Mouse (Mus musculus) fat pad, adult 2 months (tissue): ENCODE results near the gene Il31.
"Not testable (repeated sequence)": the region's sequence is repeated elsewhere in the genome, so short reads cannot be mapped to it uniquely, and the experiment has no call there.

Experiments
- DNase-seq: peaks from one replicate; pipeline ENCODE4 v3.0.0-alpha.2; 2011; ENCODE audit warnings: low read depth, low spot score; ENCODE audit errors: extremely low read depth

The Il31 gene

GRCm38 (mm10) chr5:123489112-123489785 lies at the start of gene Il31, which contains the start of gene Lrrc43:
TSS of gene Il31 (minus strand) at chr5:123489489.
TSS of gene Lrrc43 (plus strand) at chr5:123489305.
- no peak for DNase-seq

GRCm38 (mm10) chr5:123533801-123534200 lies 44.5 kb upstream of the Il31 start:
- no peak for DNase-seq

- DNase-seq: no peak
These were observed 40.8 kb upstream of the Il31 start for GRCm38 (mm10) chr5:123530056-123530455.

DNA sequence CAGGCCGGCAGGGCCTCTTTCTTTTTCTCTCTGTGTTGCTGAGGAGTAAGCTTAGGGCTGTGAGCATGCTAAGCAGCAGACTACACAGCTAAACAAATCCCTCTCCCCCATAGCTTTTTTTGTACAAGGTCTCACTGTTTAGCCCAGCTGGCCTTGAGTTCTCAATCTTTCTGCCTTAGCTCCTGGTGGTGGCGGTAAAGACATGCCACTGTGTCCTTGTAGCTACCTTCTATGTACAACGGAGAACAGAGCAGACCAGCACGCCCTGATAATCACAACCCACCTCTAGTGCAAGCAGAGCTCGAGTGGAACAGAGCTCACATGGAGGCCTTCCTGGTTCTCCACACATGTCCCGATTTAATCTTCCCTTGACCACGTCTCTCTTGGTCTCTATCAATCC lies 39.4 kb upstream of the Il31 start:
- no peak for DNase-seq

- no peak for DNase-seq
These were observed 36.7 kb upstream of the Il31 start for GRCm38 (mm10) chr5:123525916-123526495.

GRCm38 (mm10) chr5:123525281-123525680 lies 36.0 kb upstream of the Il31 start, which contains the start of gene Gm49027:
TSS of gene Gm49027 (minus strand) at chr5:123525488.
- no peak for DNase-seq

DNA sequence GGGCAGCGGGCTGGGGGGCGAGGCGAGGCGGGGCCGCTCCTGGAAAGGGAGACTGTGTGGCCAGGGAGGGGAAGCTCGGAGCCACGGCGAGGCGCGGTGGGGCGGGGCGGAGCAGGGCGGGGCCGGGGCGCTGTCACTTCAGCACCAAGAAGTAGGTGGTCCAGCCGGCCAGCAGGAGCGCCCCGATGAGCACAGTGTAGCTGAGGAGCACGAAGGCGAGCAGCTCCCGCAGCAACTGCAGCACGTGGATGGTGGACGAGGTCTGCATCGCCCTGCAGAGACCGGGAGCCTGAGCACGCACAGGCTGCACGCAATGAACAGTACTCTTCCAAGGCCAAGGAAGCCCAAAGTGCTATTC lies 35.1 kb upstream of the Il31 start:
- DNase-seq: no peak

DNA sequence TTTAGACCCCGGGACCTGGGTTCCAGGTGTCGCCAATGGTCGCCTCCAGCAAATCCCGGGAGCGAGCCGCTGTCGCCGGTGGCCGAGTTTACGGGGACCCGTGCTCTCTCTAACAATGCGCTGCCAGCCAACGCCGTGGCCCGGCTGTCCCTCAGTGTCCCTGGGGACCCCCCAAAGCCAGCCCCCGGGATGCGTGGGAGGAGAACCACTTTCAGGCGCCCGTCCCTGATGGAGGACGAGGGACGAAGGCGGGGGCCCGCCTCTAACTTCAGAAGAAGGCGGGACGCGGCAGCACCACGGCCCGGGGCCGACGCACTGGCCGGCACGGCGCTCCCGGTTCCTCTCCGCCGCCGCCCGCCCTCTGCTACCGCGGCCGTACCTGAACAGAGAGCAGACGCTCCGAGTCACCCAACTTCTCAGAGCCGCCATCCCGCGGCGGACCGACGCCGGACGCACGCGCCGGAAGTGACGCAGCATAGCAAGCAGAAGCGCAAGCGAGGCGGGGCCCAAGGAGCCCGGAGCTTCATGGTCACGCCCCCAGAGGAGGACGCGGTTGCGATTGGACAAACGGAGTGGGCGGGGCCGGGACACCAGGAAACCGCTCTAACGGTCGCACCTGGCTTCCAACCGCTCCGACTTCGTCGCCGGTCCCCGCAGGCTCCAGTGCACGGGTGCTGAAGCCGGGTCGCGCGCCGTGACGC lies 34.6 kb upstream of the Il31 start, which contains the start of gene Diablo:
TSS of gene Diablo (minus strand) at position 485 of the 701 bp plus-strand sequence.
- DNase-seq: peak; percentile 46

DNA sequence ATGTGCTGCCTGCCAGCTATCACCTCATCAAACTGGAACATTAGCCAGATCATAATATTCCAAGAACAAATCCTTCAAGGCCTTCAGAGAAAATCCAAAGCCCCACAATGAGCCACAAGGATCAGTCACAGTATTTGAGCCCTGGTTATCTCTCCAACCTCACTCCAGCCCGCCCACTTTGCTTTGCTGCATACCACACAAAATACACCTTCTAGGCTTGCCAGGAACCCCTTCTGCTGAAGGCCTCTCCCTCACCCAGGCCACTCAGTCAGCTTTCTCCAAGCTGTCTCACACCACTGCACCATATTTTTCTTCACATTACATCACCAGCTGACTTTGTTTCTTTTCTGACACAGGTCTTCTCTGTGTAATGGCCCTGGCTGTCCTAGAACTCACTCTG lies 32.9 kb upstream of the Il31 start:
- no peak for DNase-seq

- DNase-seq: no peak
These were observed 32.3 kb upstream of the Il31 start for GRCm38 (mm10) chr5:123521621-123522020.

DNA sequence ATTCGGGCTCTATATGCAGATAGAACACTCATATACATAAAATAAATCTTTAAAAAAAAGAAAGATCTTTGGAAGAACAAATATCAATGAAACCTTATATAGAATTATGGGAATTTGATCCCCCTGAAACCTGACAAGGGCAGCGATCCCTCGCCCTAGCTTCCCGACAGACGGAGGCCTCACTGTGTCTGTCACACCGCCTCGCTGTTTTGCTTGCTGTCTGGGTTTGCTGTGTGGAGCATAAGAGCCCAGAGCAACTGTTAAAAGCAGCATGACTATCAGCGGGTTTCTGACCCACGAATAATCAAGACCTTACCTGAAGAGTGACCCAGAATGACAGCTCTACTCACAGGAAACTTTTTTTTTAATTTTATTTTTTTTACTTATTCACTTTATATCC lies 31.4 kb upstream of the Il31 start:
- no peak for DNase-seq

- no peak for DNase-seq
These were observed 25.6 kb upstream of the Il31 start for GRCm38 (mm10) chr5:123514871-123515270.

DNA sequence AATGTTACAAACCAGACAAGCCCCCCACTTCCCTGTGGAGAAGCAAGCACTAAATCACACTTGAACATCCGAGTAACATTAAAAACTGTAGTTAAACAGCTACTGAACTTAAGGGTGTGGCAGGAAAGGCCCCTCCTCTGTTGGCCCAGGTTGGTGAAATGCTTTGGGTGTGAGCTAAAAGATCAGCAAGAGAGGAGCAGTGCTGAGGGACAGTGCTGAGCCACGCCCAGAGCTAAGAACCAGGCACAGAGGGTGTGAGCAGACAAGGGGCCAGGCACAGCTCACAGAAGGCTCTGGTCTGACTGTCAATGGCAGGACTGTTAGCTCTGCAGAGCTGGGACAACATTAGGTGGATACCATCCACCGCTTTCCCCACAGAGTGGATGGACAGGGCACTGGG lies 22.8 kb upstream of the Il31 start:
- DNase-seq: no peak

DNA sequence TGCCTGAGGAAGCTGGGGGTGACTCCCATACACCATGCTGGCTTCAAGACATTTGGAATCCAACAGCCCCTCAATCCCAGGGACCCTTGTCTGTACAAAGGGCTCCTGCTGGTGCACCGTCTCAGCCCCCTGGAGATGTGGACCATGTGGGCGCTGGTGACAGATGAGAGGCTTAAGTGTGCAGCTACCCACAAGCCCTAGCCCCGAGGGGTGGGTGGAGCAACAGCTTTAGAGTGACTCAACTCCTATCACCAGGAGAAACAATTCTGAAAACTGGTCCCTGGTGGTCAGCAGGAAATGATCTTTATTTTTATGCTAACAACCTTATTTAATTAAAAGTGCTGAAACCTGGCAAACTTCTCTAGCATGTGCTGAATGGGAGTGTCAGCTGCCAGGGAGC lies 22.1 kb upstream of the Il31 start:
- DNase-seq: not testable (repeated sequence)

GRCm38 (mm10) chr5:123510160-123510559 lies 20.9 kb upstream of the Il31 start, which contains the start of gene B3gnt4:
TSS of gene B3gnt4 (plus strand) at chr5:123510460.
- DNase-seq: no peak

GRCm38 (mm10) chr5:123508921-123509320 lies 19.6 kb upstream of the Il31 start:
- DNase-seq: no peak

DNA sequence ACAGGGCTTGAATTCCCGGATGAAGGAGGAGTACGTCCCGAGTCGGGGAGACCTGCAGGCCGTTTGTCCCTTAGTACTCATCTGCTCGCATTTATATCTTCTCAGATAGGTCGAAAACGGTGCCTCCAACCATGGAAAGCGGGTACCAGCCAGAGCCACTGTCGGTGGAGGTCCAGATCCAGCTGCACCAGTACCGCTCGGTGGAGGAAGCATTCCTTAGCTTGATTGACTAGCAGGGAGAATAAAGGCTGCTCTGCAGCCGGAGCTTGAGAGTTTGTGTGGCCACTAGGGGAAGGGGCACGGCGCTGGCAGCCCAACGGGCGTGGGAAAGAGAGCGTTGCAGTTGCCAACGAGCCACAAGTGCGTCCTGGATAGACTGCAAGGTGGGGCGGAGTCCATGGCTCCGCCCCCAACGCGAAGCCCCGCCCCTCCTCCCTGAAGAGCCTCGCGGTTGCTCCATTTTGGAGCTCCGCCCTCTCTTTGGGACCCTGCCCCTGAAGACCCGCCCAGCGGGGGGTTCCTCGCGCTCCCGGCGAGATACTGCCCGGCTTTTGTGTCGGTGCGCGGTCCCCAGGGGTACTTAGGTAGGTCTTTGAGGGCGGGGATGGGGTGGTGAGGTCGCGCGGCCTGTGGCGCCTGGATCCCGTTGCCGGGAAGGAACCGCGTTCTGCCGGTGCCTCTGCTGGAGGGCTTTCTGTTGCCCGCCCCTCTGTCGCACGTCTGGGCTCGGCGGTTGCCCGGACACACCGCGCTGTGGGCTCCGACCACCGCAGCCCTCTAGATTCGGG lies 18.8 kb upstream of the Il31 start:
- no peak for DNase-seq

DNA sequence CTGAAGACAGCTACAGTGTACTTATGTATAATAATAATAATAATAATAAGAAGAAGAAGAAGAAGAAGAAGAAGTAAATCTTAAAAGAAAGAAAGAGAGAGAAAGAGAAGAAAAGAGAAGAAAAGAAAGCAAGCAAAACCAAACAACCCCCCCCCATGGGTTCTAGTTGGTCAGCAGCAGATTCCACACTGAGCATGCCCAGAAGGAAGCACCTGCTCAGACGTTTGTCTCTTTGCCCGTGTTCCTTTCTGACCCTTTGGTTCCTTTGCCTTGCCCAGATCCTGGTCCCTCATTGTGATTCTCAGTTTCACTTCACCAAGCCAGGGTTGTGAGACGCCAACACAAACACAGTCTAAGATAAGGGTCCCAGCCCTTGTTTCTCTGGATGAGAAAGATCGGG lies 12.7 kb upstream of the Il31 start:
- DNase-seq: no peak

DNA sequence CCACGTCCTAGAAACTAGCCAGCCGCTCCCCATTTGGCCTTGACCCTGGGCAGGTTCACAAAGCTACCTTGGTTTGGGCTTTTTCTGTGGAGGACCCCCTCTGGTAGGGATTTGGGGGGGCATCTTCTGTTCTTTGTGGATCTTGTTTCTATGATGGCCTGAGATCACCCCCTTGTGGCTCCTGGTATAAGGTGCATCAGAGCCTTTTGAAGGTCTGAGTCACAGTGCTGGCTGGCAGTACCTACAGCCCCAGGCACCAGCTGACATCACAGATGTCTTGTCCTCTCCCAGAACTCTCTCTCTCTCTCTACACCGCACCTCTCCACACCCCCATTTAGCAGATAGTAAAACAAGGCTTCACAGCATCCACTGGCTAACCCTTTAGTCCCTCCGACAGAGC lies 10.4 kb upstream of the Il31 start:
- DNase-seq: no peak

- no peak for DNase-seq
These were observed 646 bp upstream of the Il31 start for GRCm38 (mm10) chr5:123489935-123490334.

GRCm38 (mm10) chr5:123487659-123488395 lies 1.5 kb downstream of the Il31 start:
- DNase-seq: no peak
